Mouse (Mus musculus): ENCODE measurements around the gene Rbmxl1.

GRCm38 (mm10) chr8:78550752-78551134 lies 42.0 kb upstream of the Rbmxl1 start:
- TF ChIP-seq POLR2A (IDR thresholded peaks at IDR 0.05; ENCODE audit: insufficient read depth, low read depth, low read length) (no peak), CTCF (IDR thresholded peaks at IDR 0.05; ENCODE audit: insufficient read depth, low read depth, low read length) (no peak)
